Mouse (Mus musculus): ENCODE results near the gene Rgl3. TPM values are rescaled to one million over a fixed set of nuclear protein-coding genes. Genes with fewer than 3 reads are reported as not detected.

Gene Rgl3
- polyA plus RNA-seq, 2 experiments: 0.19 to 0.27 TPM

DNA sequence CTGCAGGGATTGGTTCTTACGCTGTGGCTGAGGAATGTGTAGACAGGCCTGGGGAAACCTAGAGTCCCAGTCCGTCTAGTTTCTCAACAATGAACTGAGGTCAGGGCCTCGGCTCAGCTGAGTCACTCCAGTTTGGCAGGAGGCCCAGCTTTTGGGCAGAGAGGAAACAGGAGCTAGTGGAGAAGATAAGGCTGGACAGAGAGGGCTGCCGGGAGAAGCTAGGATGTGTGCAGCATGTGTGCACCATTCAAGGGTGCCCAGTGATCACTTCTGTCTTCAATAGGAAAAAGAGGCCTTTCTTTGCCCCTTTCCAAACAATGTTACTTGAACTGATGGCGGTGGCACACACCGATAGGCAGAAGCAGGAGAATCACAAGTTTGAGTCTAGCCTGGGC is 65.2 kb downstream of the Rgl3 start:
- ATAC-seq (ENCODE audit: insufficient read depth): peak; percentile 55
- no peaks in the 10 kb centered on the region for H3K27me3 ChIP-seq (ENCODE audit: control insufficient read depth, insufficient read depth, low read length)
- H3K4me1 ChIP-seq (replicated peaks; ENCODE audit: control insufficient read depth in 2 of 2, insufficient read depth in 2 of 2, low read length in 1 of 2): peaks cover 8 to 20% of the 10 kb centered on the region in 2 experiments
- no peaks in the 10 kb centered on the region for H3K36me3 ChIP-seq (replicated peaks; ENCODE audit: control insufficient read depth, insufficient read depth, low read depth)
- peak; percentile 44 to 61 (median 57) for DNase-seq (ENCODE audit: low read depth in 3 of 3, low spot score in 3 of 3)
- 34% methylated on average over 6 of the region's 6 CpGs for WGBS (ENCODE audit: insufficient replicate concordance)
- no peaks in the 10 kb centered on the region for H3K9me3 ChIP-seq (ENCODE audit: control insufficient read depth, low read length)
- H3K27ac ChIP-seq: no peak overlapping the region; the same call in 1 of the 2 replicates
- TF ChIP-seq EP300 (IDR thresholded peaks at IDR 0.05; ENCODE audit: low read depth) (no peak), CTCF (IDR thresholded peaks at IDR 0.05; ENCODE audit: low read depth) (no peak)
- H3K9ac ChIP-seq (replicated peaks): no peak overlapping the region
- no peak overlapping the region for H3K4me3 ChIP-seq (ENCODE audit: insufficient read depth in 1 of 2, low read depth in 2 of 2, low read length in 2 of 2)
- no peak overlapping the region for H3K4me2 ChIP-seq (ENCODE audit: low read depth)

DNA sequence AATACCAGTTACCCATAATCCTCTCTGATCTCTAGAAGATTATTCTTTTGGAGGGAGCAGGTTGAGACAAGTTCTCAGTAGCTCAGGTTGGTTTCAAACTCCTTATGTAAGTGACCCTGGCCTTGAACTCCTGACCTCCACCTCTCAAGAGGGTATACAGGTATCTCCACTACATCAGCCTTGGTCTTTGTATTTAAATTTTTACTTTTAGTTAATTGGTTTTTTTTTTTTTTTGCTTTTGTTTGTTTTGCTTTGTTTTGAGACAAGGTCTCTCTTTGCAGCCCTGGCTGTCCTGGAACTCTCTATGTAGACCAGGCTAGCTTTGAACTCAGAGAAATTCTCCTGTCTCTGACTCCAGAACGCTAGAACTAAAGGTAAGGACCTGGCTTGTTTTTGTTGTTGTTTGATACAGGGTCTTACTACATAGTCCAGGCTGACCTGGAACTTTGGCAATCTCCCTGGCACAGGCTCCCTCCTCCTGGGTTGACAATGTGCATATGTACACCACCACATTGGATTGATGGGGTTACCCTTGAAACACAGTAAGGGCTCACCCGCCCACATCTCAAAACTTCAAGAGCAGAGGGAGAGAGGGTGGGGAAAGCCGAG is 65.7 kb downstream of the Rgl3 start:
- Histone ChIP-seq H3K36me3 (replicated peaks; ENCODE audit: control insufficient read depth, insufficient read depth, low read depth) (no peaks in the 10 kb centered on the region), H3K4me2 (ENCODE audit: low read depth) (no peak overlapping the region), H3K4me1 (replicated peaks; ENCODE audit: control insufficient read depth in 2 of 2, insufficient read depth in 2 of 2, low read length in 1 of 2) (peaks cover 8 to 21% of the 10 kb centered on the region in 2 experiments), H3K4me3 (ENCODE audit: insufficient read depth in 1 of 2, low read depth in 2 of 2, low read length in 2 of 2) (no peak overlapping the region), H3K9ac (replicated peaks) (no peak overlapping the region), H3K27me3 (ENCODE audit: control insufficient read depth, insufficient read depth, low read length) (no peaks in the 10 kb centered on the region), H3K9me3 (ENCODE audit: control insufficient read depth, low read length) (no peaks in the 10 kb centered on the region), H3K27ac (no peak overlapping the region)
- no peak for DNase-seq (ENCODE audit: low read depth in 3 of 3, low spot score in 3 of 3)
- TF ChIP-seq EP300 (IDR thresholded peaks at IDR 0.05; ENCODE audit: low read depth) (no peak), CTCF (IDR thresholded peaks at IDR 0.05; ENCODE audit: low read depth) (no peak)
- WGBS (ENCODE audit: insufficient replicate concordance): 26% methylated on average over 3 of the region's 3 CpGs
- ATAC-seq (ENCODE audit: insufficient read depth): no peak

DNA sequence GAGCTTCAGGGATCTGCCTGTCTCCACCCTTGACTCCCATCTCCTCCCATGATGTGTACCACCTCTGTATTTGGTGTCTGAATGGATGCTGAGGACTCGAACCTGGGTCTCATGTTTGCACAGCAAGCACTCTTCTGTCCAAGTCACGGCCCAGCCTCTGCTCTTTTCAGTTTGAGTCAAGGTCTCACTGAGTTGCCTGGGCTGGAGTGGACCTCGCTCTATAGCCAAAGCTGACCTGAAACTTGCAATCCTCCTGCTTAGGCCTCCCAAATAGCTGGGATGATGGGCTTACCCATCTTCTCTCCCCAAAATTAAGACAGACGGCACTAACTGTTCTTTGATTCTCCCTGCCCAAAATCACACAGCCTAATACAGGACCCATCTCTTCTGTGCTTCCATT is 66.2 kb downstream of the Rgl3 start:
- Histone ChIP-seq H3K4me3 (ENCODE audit: insufficient read depth in 1 of 2, low read depth in 2 of 2, low read length in 2 of 2) (no peak overlapping the region), H3K36me3 (replicated peaks; ENCODE audit: control insufficient read depth, insufficient read depth, low read depth) (no peaks in the 10 kb centered on the region), H3K27me3 (ENCODE audit: control insufficient read depth, insufficient read depth, low read length) (no peaks in the 10 kb centered on the region), H3K9me3 (ENCODE audit: control insufficient read depth, low read length) (no peaks in the 10 kb centered on the region), H3K9ac (replicated peaks) (no peak overlapping the region), H3K27ac (no peak overlapping the region), H3K4me1 (replicated peaks; ENCODE audit: control insufficient read depth in 2 of 2, insufficient read depth in 2 of 2, low read length in 1 of 2) (peaks cover 8 to 25% of the 10 kb centered on the region in 2 experiments), H3K4me2 (ENCODE audit: low read depth) (no peak overlapping the region)
- ATAC-seq (ENCODE audit: insufficient read depth): no peak
- WGBS (ENCODE audit: insufficient replicate concordance): 64% methylated on average over 4 of the region's 4 CpGs
- DNase-seq (ENCODE audit: low read depth in 3 of 3, low spot score in 3 of 3): no peak
- no peak for TF ChIP-seq CTCF (IDR thresholded peaks at IDR 0.05; ENCODE audit: low read depth)
- no peak for TF ChIP-seq EP300 (IDR thresholded peaks at IDR 0.05; ENCODE audit: low read depth)

Other genes with a start within 250 kb of the Rgl3 start
- 37.4 and 52.4 TPM in 2 replicates for gene Spc24, start 229.1 kb downstream of the Rgl3 start, polyA plus RNA-seq (2012; rRNA removed)
- 89.5 and 92.2 TPM in 2 replicates for gene Spc24, start 229.1 kb downstream of the Rgl3 start, polyA plus RNA-seq (2014; fragmentation: Nextera tagmentation; extraction: Ambion mirVana)
- gene Kank2, start 190.7 kb downstream of the Rgl3 start, polyA plus RNA-seq (2012; rRNA removed): 3.9 and 4.2 TPM in 2 replicates
- 1.2 and 1.4 TPM in 2 replicates for gene Kank2, start 190.7 kb downstream of the Rgl3 start, polyA plus RNA-seq (2014; fragmentation: Nextera tagmentation; extraction: Ambion mirVana)
- gene Angptl8, start 153.9 kb downstream of the Rgl3 start, polyA plus RNA-seq (2012; rRNA removed): 20.4 and 26.8 TPM in 2 replicates
- 19.6 and 20.3 TPM in 2 replicates for gene Angptl8, start 153.9 kb downstream of the Rgl3 start, polyA plus RNA-seq (2014; fragmentation: Nextera tagmentation; extraction: Ambion mirVana)
- 6.7 and 9.0 TPM in 2 replicates for gene Dock6, start 136.8 kb downstream of the Rgl3 start, polyA plus RNA-seq (2012; rRNA removed)
- 2.1 and 3.4 TPM in 2 replicates for gene Dock6, start 136.8 kb downstream of the Rgl3 start, polyA plus RNA-seq (2014; fragmentation: Nextera tagmentation; extraction: Ambion mirVana)
- 6.7 and 10.3 TPM in 2 replicates for gene Rab3d, start 71.3 kb downstream of the Rgl3 start, polyA plus RNA-seq (2012; rRNA removed)
- 6.4 and 6.5 TPM in 2 replicates for gene Rab3d, start 71.3 kb downstream of the Rgl3 start, polyA plus RNA-seq (2014; fragmentation: Nextera tagmentation; extraction: Ambion mirVana)
- gene Ccdc159, start 62.0 kb downstream of the Rgl3 start, polyA plus RNA-seq (2012; rRNA removed): 1.2 and 1.4 TPM in 2 replicates
- 0.52 and 0.58 TPM in 2 replicates for gene Ccdc159, start 62.0 kb downstream of the Rgl3 start, polyA plus RNA-seq (2014; fragmentation: Nextera tagmentation; extraction: Ambion mirVana)
- gene Tmem205, start 61.9 kb downstream of the Rgl3 start, polyA plus RNA-seq (2012; rRNA removed): 37.5 and 61.5 TPM in 2 replicates
- gene Tmem205, start 61.9 kb downstream of the Rgl3 start, polyA plus RNA-seq (2014; fragmentation: Nextera tagmentation; extraction: Ambion mirVana): 106 and 110 TPM in 2 replicates
- gene Plppr2, start 52.4 kb downstream of the Rgl3 start, polyA plus RNA-seq (2012; rRNA removed): 2.6 and 3.9 TPM in 2 replicates
- 0.99 and 1.3 TPM in 2 replicates for gene Plppr2, start 52.4 kb downstream of the Rgl3 start, polyA plus RNA-seq (2014; fragmentation: Nextera tagmentation; extraction: Ambion mirVana)
- gene Swsap1, start 33.7 kb downstream of the Rgl3 start, polyA plus RNA-seq (2012; rRNA removed): 1.4 TPM in 2 replicates
- gene Swsap1, start 33.7 kb downstream of the Rgl3 start, polyA plus RNA-seq (2014; fragmentation: Nextera tagmentation; extraction: Ambion mirVana): 3.5 and 3.6 TPM in 2 replicates
- 146 and 180 TPM in 2 replicates for gene Epor, start 25.9 kb downstream of the Rgl3 start, polyA plus RNA-seq (2012; rRNA removed)
- gene Epor, start 25.9 kb downstream of the Rgl3 start, polyA plus RNA-seq (2014; fragmentation: Nextera tagmentation; extraction: Ambion mirVana): 82.6 and 96.5 TPM in 2 replicates
- gene Ccdc151, start 13.2 kb upstream of the Rgl3 start, polyA plus RNA-seq (2012; rRNA removed): 0.02 and 0.06 TPM in 2 replicates
- gene Ccdc151, start 13.2 kb upstream of the Rgl3 start, polyA plus RNA-seq (2014; fragmentation: Nextera tagmentation; extraction: Ambion mirVana): not detected in 2 replicates
- 31.5 and 45.1 TPM in 2 replicates for gene Prkcsh, start 13.4 kb upstream of the Rgl3 start, polyA plus RNA-seq (2012; rRNA removed)
- 29.2 and 31.2 TPM in 2 replicates for gene Prkcsh, start 13.4 kb upstream of the Rgl3 start, polyA plus RNA-seq (2014; fragmentation: Nextera tagmentation; extraction: Ambion mirVana)
- gene Elavl3, start 62.6 kb upstream of the Rgl3 start, polyA plus RNA-seq (2012; rRNA removed): 0.01 and 0.22 TPM in 2 replicates
- gene Elavl3, start 62.6 kb upstream of the Rgl3 start, polyA plus RNA-seq (2014; fragmentation: Nextera tagmentation; extraction: Ambion mirVana): not detected in 2 replicates
- not detected in 2 replicates for gene Gm49318, start 81.8 kb upstream of the Rgl3 start, polyA plus RNA-seq (2012; rRNA removed)
- gene Gm49318, start 81.8 kb upstream of the Rgl3 start, polyA plus RNA-seq (2014; fragmentation: Nextera tagmentation; extraction: Ambion mirVana): not detected in 2 replicates
- 6.6 and 8.0 TPM in 2 replicates for gene Zfp653, start 81.9 kb upstream of the Rgl3 start, polyA plus RNA-seq (2012; rRNA removed)
- 2.4 and 3.1 TPM in 2 replicates for gene Zfp653, start 81.9 kb upstream of the Rgl3 start, polyA plus RNA-seq (2014; fragmentation: Nextera tagmentation; extraction: Ambion mirVana)
- gene Ecsit, start 96.0 kb upstream of the Rgl3 start, polyA plus RNA-seq (2012; rRNA removed): 14.6 and 14.7 TPM in 2 replicates
- gene Ecsit, start 96.0 kb upstream of the Rgl3 start, polyA plus RNA-seq (2014; fragmentation: Nextera tagmentation; extraction: Ambion mirVana): 16.8 and 19.9 TPM in 2 replicates
- gene Cnn1, start 109.8 kb upstream of the Rgl3 start, polyA plus RNA-seq (2012; rRNA removed): 0.17 and 0.91 TPM in 2 replicates
- 0.09 and 0.44 TPM in 2 replicates for gene Cnn1, start 109.8 kb upstream of the Rgl3 start, polyA plus RNA-seq (2014; fragmentation: Nextera tagmentation; extraction: Ambion mirVana)
- gene Elof1, start 127.7 kb upstream of the Rgl3 start, polyA plus RNA-seq (2012; rRNA removed): 59.5 and 72.5 TPM in 2 replicates
- 98.2 and 102 TPM in 2 replicates for gene Elof1, start 127.7 kb upstream of the Rgl3 start, polyA plus RNA-seq (2014; fragmentation: Nextera tagmentation; extraction: Ambion mirVana)
- 181 and 203 TPM in 2 replicates for gene Acp5, start 146.3 kb upstream of the Rgl3 start, polyA plus RNA-seq (2012; rRNA removed)
- 195 and 196 TPM in 2 replicates for gene Acp5, start 146.3 kb upstream of the Rgl3 start, polyA plus RNA-seq (2014; fragmentation: Nextera tagmentation; extraction: Ambion mirVana)
- gene Pigyl, start 167.4 kb upstream of the Rgl3 start, polyA plus RNA-seq (2012; rRNA removed): 17.5 and 26.4 TPM in 2 replicates
- 41.5 and 42.1 TPM in 2 replicates for gene Pigyl, start 167.4 kb upstream of the Rgl3 start, polyA plus RNA-seq (2014; fragmentation: Nextera tagmentation; extraction: Ambion mirVana)
- not detected in 2 replicates for gene Zfp872, start 198.6 kb upstream of the Rgl3 start, polyA plus RNA-seq (2012; rRNA removed)
- not detected in 2 replicates for gene Zfp872, start 198.6 kb upstream of the Rgl3 start, polyA plus RNA-seq (2014; fragmentation: Nextera tagmentation; extraction: Ambion mirVana)
- 2.8 and 4.7 TPM in 2 replicates for gene Zfp809, start 236.3 kb upstream of the Rgl3 start, polyA plus RNA-seq (2012; rRNA removed)
- 6.0 and 6.5 TPM in 2 replicates for gene Zfp809, start 236.3 kb upstream of the Rgl3 start, polyA plus RNA-seq (2014; fragmentation: Nextera tagmentation; extraction: Ambion mirVana)